Mouse (Mus musculus) MN1 (cell line): ENCODE data around the gene Dpysl4.

ENCODE experiments used
- DNase-seq: peaks from one replicate; pipeline ENCODE4 v3.0.0-alpha.2; 2016; ENCODE audit warnings: low spot score

Dpysl4 gene

DNA sequence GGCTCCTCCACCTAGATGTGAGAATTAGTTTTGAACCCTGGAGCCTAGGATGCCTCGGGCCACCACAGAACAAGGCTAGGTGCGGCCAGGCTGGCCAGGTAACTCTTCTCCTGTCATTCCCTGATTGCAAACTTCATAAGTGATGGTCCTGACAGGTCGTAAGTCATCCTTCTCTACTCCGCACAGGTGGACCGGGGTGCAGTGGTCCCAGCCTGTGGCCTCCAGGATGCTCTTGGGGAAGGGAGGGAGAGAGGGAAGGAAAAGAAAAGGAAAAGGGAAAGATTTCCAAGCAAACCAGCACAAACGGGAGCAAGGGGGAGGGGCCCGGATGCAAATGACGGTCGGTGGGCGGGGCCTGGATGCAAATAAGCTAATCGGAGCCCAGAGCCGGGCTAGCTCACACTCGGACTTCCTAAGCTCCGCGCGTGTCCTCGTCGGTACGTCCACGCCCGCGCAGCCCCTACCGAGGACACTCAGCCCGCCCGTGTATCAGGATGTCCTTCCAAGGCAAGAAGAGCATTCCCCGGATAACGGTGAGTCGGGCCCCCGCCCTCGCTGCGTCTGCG is at the start of gene Dpysl4:
Gene Dpysl4 (plus strand): TSS at position 373 of the 566 bp plus-strand sequence.
- DNase-seq = no peak

GRCm38 (mm10) chr7:139063406-139063805 is 22.4 kb upstream of the Dpysl4 start:
- no peak for DNase-seq

GRCm38 (mm10) chr7:139068182-139068623 is 17.6 kb upstream of the Dpysl4 start:
- DNase-seq = peak; percentile 84

DNA sequence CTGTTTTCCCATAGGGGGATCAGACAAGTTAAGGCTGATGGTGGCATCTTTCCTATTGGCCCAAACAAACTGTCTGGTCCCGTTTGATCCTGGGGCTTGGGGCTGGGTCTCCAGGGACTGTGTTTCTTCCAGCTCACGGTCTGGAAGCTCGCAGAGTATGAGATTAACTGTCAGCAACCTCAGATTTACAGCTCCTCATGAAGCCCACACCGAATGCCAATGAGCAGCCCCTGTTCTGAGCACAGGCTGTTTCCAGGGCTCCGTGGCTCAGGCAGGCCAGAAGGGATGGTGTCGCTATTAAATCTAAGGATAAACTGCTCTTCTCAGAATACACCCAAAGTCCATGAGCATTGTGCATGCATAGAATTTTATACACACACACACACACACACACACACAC is 11.6 kb upstream of the Dpysl4 start:
- DNase-seq = no peak

DNA sequence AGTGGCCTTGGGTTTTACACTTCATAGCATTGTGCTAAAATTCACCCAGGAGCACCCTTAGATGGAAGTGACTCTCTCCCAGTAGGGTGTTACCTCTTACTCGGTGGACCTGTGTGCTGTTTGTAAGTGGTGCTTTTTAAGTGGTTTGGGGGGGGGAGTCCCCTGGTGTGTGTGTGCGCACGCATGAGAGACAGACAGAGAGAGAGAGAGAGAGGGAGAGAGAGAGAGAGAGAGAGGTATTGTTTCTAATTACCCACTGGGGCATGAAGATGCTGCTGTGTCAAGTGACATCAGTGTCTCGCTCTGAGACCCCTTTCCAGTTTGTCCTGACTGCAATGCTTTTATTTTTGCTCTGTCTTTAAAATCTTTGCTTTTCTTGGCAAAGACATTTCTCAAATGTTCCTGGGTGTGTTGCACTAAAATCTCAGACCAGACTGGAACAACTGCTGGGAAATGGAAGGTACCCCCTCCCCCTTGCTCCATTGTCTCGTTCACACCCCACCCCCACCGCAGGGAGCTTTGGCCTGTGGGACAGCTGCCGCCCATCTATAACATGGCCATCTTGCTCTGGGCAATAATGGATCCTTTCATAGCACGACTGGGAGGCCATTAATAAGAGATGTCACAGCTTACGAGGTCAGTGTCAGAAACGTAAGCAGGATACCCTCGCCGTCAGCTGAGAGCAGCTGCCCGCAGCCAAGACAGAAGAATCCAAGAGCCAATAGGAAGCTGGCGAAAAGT is 10.6 kb upstream of the Dpysl4 start:
- DNase-seq = no peak

DNA sequence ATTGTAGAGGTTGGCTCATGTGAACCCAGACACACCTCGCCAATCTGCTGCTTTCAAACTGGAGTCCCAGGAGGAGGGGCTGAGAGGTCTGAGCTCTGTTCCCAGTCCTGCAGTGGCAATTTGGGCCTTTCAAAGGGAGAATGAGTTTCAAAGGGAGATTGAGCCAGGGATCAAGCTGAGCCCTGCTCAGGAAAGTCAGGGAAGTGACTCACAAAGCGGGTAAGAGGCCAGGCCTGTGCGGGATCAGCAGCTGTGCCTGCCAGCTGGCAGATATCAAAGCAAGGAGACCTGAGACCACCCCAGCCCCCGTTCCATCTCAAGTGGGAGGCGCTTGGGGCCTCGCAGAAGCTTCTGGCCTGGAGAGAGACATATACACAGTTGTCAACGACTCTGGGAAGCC is 8.5 kb upstream of the Dpysl4 start:
- DNase-seq = no peak

DNA sequence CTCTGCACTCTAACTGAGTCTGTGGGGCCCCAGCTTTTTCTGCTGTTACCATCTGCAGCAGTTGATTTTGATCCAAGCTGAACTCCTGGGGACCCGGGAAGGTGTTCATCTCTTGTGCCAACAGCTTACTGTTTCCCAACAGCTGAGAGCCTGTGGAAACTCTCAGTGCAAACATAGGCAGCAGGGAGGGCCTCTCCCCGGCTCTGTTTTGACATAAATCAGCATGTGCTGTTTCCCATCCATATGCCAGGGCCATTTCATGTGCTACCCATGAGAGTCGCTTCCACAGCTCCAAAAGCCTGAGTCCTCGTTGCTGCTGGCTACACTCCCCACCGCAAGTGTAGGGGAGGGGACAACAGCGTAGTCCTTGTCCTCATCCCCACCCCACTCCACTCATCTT is 7.6 kb upstream of the Dpysl4 start:
- DNase-seq = no peak

DNA sequence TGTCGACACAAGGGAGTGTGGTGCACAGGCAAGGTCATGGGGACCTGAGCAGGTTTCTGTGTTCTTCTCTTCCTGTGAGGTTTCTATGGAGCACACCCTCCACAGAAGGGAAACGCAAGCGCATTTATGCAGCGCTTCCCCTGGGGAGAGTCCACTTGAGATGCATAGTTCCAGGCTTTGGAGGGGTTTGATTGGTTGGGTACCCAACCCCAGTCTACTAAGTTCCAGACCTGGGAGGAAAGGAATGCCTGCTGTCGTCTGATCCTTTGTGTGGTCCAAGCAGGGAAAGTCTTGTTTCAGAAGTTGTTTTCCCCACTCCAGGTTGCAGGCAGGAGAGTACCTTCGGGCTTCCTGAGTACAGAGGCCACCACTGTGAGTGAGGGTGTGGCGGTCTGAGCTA is 6.7 kb upstream of the Dpysl4 start:
- DNase-seq = no peak

DNA sequence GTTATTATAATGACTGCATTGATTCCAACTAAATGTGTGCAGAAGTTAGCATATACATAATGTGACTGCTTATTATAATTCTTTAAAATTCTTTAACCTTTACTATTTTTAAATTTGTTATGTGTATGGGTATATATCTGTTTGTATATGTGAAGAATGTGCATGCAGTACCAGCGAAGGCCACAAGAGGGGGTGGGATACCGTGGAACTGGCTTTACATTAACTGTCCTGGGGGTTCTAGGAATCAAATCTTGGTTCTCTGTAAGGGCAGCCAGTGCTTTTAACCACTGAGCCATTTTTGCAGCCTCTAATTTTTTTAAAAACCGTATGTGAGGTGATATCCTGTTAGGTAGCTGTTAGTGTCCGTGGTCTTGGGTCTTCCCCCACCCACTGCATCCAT is 5.1 kb upstream of the Dpysl4 start:
- DNase-seq = no peak

DNA sequence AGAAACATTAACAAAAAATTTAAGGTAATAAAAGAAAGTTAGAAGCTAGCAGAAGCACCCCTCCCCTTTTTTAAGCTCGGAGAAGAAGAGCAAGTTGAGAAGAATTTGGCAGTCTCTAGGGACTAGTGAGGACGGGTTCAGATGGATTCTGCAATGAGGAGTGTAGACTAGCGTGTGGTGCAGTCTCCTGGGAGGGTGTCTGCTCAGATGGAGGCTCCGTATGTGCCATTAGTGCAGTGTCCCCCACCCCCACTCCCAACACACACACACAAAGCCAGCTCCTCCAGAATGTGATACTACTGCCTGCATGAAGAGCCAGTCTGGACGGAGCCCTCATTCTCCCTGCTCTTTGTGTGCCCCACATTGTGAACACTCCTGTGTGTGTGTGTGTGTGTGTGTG is 4.6 kb upstream of the Dpysl4 start:
- no peak for DNase-seq

DNA sequence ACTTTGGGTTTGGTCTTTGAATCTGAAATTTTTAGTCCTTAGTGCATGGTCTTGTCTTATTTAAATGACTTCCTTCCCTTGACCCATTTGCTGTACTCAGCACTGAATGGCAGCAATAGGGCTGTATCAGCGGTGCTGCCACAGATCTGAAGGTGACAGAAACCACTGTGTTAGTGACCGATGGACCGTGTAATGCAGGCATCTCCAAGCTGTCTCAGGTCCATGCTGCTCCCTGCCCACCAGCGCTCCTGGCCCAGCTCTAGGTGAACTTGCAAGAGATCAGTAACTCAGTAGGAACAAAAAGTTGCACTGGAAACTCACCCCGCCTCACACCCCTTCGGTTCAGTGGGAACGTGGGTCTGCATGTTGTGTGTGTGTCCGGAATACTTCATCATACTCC is 3.5 kb upstream of the Dpysl4 start:
- DNase-seq = no peak

DNA sequence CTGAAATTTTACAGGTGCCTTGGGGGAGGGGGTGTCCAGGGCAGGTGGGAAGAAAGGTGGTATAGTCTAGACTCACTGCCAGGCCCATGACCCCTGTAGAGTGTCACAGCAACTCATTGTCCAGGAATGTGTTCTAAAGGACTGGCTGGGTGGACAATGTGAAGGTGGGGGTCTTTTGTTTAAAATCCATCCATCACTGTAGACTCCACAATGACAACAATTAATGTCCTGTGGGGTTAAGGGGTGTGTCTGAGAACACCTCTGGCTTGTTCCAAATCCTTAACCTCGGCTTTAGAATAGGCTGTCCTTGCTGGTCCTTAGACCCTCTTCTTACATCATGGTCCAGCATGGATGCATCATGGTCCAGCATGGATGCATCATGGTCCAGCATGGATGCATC is 1.5 kb upstream of the Dpysl4 start:
- no peak for DNase-seq

GRCm38 (mm10) chr7:139086195-139087158 is 676 bp downstream of the Dpysl4 start:
- no peak for DNase-seq

DNA sequence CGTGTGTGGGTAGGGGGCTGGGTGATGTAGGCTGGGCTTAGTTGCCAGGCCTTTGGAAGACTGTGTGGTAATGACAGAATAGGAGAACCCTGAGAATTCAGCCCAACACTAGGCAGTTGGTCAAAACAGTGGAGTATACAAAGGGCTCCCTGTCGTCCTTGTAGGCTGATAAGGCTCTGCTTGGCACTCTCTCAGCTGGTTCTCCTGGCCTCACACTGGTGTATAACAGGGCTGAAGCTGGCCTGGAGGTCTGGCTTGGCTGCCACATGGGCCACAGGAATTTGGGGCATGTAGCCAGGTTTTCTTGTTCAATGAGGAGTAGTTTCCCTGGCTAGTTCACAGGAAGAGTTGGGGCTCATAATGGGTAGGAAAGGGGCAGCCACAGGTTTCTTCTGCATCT is 2.0 kb downstream of the Dpysl4 start:
- no peak for DNase-seq

GRCm38 (mm10) chr7:139089892-139090874 is 4.4 kb downstream of the Dpysl4 start:
- no peak for DNase-seq

DNA sequence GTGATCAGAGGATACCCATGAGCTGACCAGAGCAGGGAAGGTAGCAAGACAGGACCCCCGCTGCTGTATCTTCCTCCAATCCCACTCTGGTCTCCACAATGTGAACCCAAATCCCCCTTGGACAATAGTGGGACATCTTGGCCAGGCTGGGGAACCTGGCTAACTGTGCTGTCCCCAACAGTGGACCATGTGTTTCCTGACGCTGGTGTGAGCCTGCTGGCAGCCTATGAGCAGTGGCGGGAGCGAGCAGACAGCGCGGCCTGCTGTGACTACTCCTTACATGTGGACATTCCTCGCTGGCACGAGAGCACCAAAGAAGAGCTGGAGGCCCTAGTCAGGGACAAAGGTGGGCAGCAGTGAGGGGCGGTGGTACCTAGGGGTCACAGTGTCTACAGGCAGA is 5.9 kb downstream of the Dpysl4 start:
- DNase-seq = no peak

DNA sequence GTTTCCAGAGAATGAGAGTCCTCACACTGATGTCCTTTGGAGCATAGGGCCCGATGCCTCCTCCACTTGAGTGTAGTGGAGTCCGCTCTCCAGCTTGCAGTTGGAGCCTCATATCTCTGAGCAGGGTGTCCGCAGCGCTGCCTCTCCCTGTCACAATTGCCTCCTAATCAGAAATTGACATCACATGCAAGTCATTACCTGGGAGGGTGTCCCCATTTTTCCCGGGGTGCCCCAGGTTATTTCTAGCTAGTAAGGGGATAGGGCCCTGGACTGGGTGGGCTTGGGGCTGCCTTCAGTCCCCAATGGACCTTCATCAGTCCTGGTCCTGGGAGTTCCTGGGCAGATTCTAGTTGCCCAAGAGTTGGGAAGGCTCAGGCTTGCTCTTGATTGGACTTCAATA is 6.9 kb downstream of the Dpysl4 start:
- no peak for DNase-seq

- DNase-seq = no peak
These were observed 7.3 kb downstream of the Dpysl4 start for GRCm38 (mm10) chr7:139093124-139093523.

GRCm38 (mm10) chr7:139093781-139094180 is 8.0 kb downstream of the Dpysl4 start:
- no peak for DNase-seq

GRCm38 (mm10) chr7:139094761-139095160 is 9.0 kb downstream of the Dpysl4 start:
- DNase-seq = no peak

GRCm38 (mm10) chr7:139095282-139095681 is 9.5 kb downstream of the Dpysl4 start:
- DNase-seq = no peak

GRCm38 (mm10) chr7:139096399-139096798 is 10.6 kb downstream of the Dpysl4 start:
- no peak for DNase-seq
